Mouse (Mus musculus): Measurements from ENCODE around the gene Vps35l. TPM values are rescaled to one million over a fixed set of nuclear protein-coding genes. Genes with fewer than 3 reads are reported as not detected.

Vps35l gene
- 98.2 and 101 TPM in 2 replicates for polyA plus RNA-seq (2016; fragmentation: Nextera tagmentation; extraction: Ambion mirVana)

DNA sequence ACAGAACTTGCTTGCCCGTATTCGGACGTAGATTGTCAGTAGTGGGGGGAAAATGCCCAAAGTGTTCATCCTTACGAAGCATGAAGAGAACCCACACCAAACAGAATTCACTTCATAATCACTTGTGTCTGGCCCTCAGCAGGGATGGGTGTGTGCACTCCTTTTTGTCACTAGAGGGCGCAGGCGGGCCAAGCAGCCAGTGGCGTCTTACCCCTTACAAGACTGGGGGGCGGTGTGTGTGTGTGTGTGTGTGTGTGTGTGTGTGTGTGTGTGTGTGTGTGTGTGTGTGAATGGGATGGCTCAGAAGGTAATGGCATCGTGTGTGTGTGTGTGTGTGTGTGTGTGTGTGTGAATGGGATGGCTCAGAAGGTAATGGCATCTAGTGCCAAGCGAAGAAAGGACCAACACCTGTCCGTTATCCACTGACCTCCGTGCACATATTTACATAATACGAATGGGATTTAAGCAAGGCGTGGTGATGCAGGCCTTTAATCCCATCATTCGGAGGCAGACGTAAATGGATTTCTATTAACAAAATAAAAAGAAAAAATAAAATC, at the start of gene Vps35l:
Gene Vps35l (plus strand): TSS at position 252 of the 557 bp plus-strand sequence.
- H3K4me3 ChIP-seq, result peak within 1 kb of the TSS; percentile 76
- ATAC-seq (ENCODE audit: low FRiP score), result peak; percentile 90
- H3K36me3 ChIP-seq, result peaks cover 21% of the 10 kb centered on the region
- peaks cover 14% of the 10 kb centered on the region for H3K4me1 ChIP-seq
- peak within 1 kb of the TSS; percentile 74 for H3K27ac ChIP-seq
- H3K9ac ChIP-seq, result peak within 1 kb of the TSS; percentile 72
- H3K4me2 ChIP-seq (replicated peaks), result peak within 1 kb of the TSS; percentile 75
- H3K9me3 ChIP-seq (replicated peaks), result no peaks in the 10 kb centered on the region
- WGBS, result 4% methylated on average over 16 of the region's 16 CpGs
- H3K27me3 ChIP-seq, result no peaks in the 10 kb centered on the region

DNA sequence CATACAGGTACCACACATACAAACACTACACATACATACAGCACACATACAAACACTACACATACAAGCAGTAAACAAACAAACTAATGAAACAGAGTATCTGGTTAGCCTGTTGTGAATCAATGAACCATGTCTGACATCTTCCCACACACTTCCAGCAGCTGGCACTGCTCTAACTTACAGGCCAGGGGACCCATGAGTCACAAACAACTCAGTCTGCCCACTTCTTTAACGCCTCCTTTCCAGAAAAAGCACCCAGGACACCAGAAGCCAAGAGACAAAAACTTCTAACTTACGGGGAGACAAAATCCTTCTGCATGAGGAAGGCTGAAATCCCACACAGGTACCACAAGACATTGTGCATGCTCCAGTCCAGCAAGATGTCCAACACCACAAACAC, 48.7 kb upstream of the Vps35l start:
- no peak for ATAC-seq (ENCODE audit: low FRiP score)
- Histone ChIP-seq H3K36me3 (peaks cover 83% of the 10 kb centered on the region), H3K4me1 (no peaks in the 10 kb centered on the region), H3K27me3 (no peaks in the 10 kb centered on the region), H3K9me3 (replicated peaks) (no peaks in the 10 kb centered on the region), H3K4me2 (replicated peaks) (no peak overlapping the region), H3K9ac (no peak overlapping the region), H3K4me3 (no peak overlapping the region), H3K27ac (no peak overlapping the region)
- 90% methylated on average over 2 of the region's 2 CpGs for WGBS

DNA sequence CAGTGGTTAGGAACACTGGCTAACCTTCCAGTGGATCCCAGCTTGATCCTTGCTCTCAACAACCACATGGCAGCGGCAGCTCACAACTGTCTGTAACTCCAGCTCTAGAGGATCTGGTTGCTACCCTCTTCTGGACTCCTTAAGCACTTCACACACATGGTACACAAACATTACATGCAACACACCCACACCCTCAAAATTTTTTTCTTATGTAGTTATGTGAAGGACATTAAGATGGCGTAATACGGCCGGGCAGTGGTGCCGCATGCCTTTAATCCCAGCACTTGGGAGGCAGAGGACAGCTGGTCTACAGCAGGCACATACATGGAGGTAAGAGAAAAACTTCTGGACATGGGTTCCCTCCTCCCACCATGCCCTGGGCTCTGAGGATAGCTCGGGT, 43.9 kb upstream of the Vps35l start:
- Histone ChIP-seq H3K4me3 (no peak overlapping the region), H3K36me3 (peaks cover 72% of the 10 kb centered on the region), H3K27ac (no peak overlapping the region), H3K9ac (no peak overlapping the region), H3K27me3 (no peaks in the 10 kb centered on the region), H3K4me1 (no peaks in the 10 kb centered on the region), H3K4me2 (replicated peaks) (no peak overlapping the region), H3K9me3 (replicated peaks) (no peaks in the 10 kb centered on the region)
- 97% methylated on average over 6 of the region's 6 CpGs for WGBS
- ATAC-seq (ENCODE audit: low FRiP score), result no peak

DNA sequence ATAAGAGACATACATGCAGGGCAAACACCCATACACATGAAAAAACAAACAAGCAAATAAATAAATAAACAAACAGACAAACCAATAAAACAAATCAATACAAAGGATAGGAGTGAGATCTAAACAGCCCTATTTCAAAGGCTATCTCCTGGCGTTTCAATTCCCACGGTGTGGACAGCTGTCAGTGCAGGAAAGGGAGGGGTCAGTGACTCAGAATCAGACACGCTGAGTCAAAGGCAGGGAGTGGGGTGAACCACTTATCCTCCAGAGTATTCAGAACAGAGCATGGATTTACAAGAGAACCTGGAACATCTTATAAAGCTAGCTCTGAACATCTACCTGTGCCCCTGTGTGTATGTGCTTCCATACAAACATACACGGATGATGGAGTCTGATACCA, 42.9 kb upstream of the Vps35l start:
- peaks cover 65% of the 10 kb centered on the region for H3K36me3 ChIP-seq
- no peak overlapping the region for H3K4me2 ChIP-seq (replicated peaks)
- H3K9me3 ChIP-seq (replicated peaks), result no peaks in the 10 kb centered on the region
- H3K4me1 ChIP-seq, result no peaks in the 10 kb centered on the region
- WGBS, result 85% methylated on average over 4 of the region's 4 CpGs
- no peak overlapping the region for H3K9ac ChIP-seq
- H3K27me3 ChIP-seq, result no peaks in the 10 kb centered on the region
- ATAC-seq (ENCODE audit: low FRiP score), result no peak
- no peak overlapping the region for H3K4me3 ChIP-seq
- H3K27ac ChIP-seq, result no peak overlapping the region

DNA sequence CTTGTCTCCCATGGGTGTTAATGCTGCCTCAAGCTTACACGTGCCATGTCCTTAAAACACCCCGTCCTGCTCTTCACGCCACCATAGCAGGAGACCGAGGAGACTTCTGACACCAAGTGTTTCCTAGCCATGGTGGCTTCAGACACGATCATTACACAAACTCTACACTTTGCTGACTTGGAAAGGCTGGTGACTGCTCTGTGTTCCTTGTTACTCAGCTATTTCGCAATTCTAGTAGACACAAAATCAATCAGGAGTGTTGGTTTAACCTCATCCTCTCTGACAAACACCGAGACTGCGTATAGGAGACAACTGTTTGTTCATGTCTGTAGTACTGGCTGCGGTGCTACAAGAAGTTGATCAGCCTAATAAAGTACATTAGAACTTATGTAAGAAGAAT, 41.1 kb upstream of the Vps35l start:
- peaks cover 8% of the 10 kb centered on the region for H3K4me1 ChIP-seq
- no peak overlapping the region for H3K9ac ChIP-seq
- ATAC-seq (ENCODE audit: low FRiP score), result no peak
- H3K4me3 ChIP-seq, result no peak overlapping the region
- 95% methylated on average over 9 of the region's 9 CpGs for WGBS
- H3K9me3 ChIP-seq (replicated peaks), result no peaks in the 10 kb centered on the region
- no peak overlapping the region for H3K27ac ChIP-seq
- H3K27me3 ChIP-seq, result no peaks in the 10 kb centered on the region
- no peak overlapping the region for H3K4me2 ChIP-seq (replicated peaks)
- peaks cover 51% of the 10 kb centered on the region for H3K36me3 ChIP-seq

DNA sequence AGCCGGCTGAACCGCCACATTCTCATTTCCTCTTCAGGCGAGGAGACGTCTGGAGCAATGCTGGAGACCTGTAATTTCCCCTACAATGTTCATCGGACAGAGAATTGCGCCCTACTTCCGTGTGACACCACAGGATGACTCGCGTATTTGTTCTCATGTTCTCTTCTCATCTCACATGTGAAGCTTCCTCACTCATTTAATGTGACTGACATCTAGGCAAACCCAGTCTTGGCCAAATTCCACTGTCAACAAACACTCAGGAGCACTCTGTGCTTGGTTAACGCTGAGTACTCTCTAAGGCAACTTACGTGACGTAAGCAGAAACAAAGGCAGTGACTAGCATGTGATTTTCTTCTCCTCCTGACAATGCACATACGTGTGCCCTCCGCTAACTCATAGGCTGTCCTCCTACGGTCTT, 36.9 kb upstream of the Vps35l start:
- H3K27ac ChIP-seq, result no peak overlapping the region
- WGBS, result 94% methylated on average over 15 of the region's 15 CpGs
- no peaks in the 10 kb centered on the region for H3K27me3 ChIP-seq
- peak overlapping the region; percentile 62; the same call in 1 of the 2 replicates for H3K4me2 ChIP-seq (replicated peaks)
- no peaks in the 10 kb centered on the region for H3K9me3 ChIP-seq (replicated peaks)
- H3K36me3 ChIP-seq, result peaks cover 13% of the 10 kb centered on the region
- peaks cover 21% of the 10 kb centered on the region for H3K4me1 ChIP-seq
- no peak for ATAC-seq (ENCODE audit: low FRiP score)
- H3K9ac ChIP-seq, result no peak overlapping the region
- no peak overlapping the region for H3K4me3 ChIP-seq

DNA sequence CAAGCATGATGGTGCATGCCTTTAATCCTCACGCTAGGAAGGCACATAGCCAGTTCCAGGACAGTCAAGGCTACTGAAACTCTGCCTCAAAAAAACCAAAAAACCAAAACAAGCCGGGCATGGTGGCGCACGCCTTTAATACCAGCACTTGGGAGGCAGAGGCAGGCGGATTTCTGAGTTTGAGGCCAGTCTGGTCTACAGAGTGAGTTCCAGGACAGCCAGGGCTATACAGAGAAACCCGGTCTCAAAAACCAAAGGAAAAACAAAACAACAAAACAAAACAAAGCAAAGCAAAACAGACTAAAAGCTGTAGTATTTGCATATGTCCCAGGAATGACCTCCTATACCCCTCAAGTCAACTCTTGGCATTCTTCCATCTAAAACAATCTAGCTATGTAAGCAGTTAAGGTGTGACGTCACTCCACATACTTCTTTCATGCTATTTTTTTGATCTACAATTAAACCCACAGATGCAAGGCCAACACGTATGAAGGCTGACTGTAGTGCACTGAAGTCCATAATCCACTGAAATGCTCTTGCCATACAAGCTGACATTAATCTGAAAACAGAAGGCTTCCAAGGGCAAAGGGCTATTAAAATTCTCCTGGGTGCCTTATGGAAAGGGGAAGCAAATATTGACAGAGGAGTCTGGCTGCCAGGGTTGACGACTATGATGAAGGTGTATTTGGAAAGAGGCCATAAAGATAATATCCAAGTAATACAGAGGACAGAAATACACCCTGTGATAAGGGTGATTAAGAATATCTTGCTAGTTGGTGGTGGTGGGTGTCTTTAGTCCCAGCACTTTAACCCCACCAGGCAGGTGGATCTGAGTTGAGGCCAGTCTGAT, 35.8 kb upstream of the Vps35l start:
- Histone ChIP-seq H3K4me2 (replicated peaks) (peak overlapping the region; percentile 62), H3K4me3 (peak overlapping the region; percentile 80), H3K27ac (no peak overlapping the region), H3K27me3 (no peaks in the 10 kb centered on the region), H3K36me3 (0 out of 2 replicates have a peak, but pooled peaks cover 3% of the 10 kb centered on the region), H3K9ac (peak overlapping the region; percentile 85; the same call in 1 of the 2 replicates), H3K9me3 (replicated peaks) (no peaks in the 10 kb centered on the region), H3K4me1 (peaks cover 21% of the 10 kb centered on the region)
- WGBS, result 81% methylated on average over 9 of the region's 9 CpGs
- no peak for ATAC-seq (ENCODE audit: low FRiP score)

DNA sequence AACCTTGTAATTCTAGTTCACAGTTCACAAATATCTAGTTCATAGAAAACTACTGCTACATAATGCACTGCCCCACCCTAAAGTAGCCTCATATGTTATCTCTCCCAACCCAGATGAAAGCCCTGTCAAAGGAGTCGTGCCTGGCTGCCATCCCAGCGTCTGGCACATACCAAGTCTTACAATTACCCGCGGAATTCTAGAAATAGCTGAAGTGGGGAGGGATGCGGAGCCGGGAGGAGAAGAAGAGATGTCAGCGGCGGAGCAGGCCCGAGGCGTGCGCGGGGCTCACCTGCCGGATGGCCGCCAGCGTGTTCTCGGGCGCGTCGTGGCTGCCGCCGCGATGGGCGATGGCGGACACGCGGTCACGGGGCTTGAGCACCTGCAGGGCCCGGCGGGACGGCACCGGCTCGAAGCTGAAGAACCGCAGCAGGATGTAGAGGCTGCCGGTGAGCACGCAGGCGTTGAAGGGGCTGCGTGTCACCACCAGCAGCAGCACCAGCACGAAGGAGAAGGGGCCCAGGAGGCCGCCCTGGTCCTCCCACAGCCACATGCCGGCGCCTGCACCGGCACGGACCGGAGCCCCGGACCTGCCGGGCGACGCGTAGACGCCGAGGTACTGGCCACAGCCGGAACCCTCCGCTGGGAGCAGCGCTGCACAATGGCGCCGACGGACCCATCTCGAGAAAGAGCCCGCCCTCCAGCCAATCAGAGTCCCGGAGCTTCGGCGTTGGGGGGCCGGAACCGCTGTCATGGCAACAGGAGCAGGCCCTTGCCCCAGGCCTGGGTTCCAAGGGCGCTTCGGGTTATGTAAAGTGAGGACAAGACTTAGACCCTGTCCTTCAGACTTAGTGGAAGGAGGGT, 34.7 kb upstream of the Vps35l start, which contains the start of gene Gde1:
Gene Gde1 (minus strand): TSS at position 678 of the 861 bp plus-strand sequence.
- ATAC-seq (ENCODE audit: low FRiP score), result peak; percentile 95
- Histone ChIP-seq H3K27me3 (no peaks in the 10 kb centered on the region), H3K4me2 (replicated peaks) (peak within 1 kb of the TSS; percentile 62), H3K36me3 (0 out of 2 replicates have a peak, but pooled peaks cover 3% of the 10 kb centered on the region), H3K4me3 (peak within 1 kb of the TSS; percentile 80), H3K27ac (peak within 1 kb of the TSS; percentile 90), H3K9ac (peak within 1 kb of the TSS; percentile 85), H3K9me3 (replicated peaks) (no peaks in the 10 kb centered on the region), H3K4me1 (peaks cover 21% of the 10 kb centered on the region)
- under 1% methylated on average over 66 of the region's 66 CpGs for WGBS

DNA sequence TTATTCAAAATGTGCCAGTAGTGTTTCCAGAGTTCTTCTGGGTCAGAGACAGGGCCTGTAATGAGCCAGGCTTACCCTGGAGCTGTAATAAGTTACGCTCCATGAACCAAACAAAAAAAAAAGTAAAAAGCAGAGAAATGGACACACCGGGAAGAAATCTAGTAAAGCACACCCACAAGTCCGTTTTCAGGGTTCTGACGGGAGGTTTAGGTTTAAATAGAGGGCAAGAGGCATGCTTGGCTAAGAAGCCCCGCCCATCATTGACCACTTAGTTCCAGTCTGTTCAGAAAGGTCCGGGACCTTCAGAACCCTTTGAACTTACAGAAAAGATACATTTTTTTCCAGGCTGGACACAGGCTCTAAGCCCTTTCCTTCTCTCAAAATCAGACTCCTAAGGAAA, 34.0 kb upstream of the Vps35l start:
- 0 out of 2 replicates have a peak, but pooled peaks cover 3% of the 10 kb centered on the region for H3K36me3 ChIP-seq
- ATAC-seq (ENCODE audit: low FRiP score), result no peak; the same call in 1 of the 2 replicates
- peaks cover 21% of the 10 kb centered on the region for H3K4me1 ChIP-seq
- peak overlapping the region; percentile 80 for H3K4me3 ChIP-seq
- H3K9ac ChIP-seq, result 0 out of 2 replicates have a peak overlapping the region, but pooled peaks have one; percentile 85
- no peaks in the 10 kb centered on the region for H3K27me3 ChIP-seq
- H3K9me3 ChIP-seq (replicated peaks), result no peaks in the 10 kb centered on the region
- H3K27ac ChIP-seq, result peak overlapping the region; percentile 90; the same call in 1 of the 2 replicates
- peak overlapping the region; percentile 62 for H3K4me2 ChIP-seq (replicated peaks)
- WGBS, result 42% methylated on average over 6 of the region's 6 CpGs

DNA sequence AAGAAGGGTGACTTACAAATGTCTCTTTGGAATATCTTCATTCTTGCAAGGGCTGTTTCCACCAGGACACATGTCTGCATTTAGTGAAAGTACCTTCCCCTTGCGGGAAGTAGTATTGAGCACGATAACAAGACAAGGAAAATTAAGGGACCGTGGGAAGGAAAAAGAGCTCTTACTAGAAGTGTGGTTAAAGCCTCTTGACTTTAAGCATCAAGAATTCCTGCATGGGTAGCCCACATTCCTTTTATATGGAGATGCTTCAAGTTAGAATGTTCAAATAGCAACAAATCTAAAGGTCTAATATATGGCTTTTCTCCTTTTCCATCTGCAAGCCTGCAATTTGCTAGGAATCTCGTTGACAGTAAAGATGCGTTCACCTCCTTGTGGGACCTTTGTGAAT, 33.5 kb upstream of the Vps35l start:
- Histone ChIP-seq H3K4me3 (no peak overlapping the region), H3K9me3 (replicated peaks) (no peaks in the 10 kb centered on the region), H3K4me1 (peaks cover 21% of the 10 kb centered on the region), H3K4me2 (replicated peaks) (no peak overlapping the region), H3K36me3 (0 out of 2 replicates have a peak, but pooled peaks cover 3% of the 10 kb centered on the region), H3K27ac (no peak overlapping the region), H3K9ac (no peak overlapping the region), H3K27me3 (no peaks in the 10 kb centered on the region)
- WGBS, result 93% methylated on average over 5 of the region's 5 CpGs
- ATAC-seq (ENCODE audit: low FRiP score), result no peak

DNA sequence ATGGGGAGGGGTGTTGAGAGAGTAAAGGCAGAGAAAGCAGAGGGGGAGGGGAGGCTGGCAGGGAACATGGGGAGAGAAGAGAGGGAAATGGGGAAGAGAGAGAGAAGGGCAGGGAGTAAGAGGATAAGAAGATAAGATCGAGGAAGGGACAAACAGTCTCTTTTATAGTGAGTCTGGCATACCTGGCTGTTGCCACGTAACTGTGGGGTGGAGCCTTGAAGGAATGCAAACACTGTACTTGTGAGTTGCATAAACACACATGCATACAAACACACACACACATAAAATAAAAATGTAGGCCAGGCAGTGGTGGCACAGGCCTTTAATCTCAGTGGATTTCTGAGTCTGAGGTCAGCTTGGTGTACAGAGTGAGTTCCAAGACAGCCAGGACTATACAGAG, 32.8 kb upstream of the Vps35l start:
- peaks cover 21% of the 10 kb centered on the region for H3K4me1 ChIP-seq
- no peak overlapping the region for H3K4me2 ChIP-seq (replicated peaks)
- H3K36me3 ChIP-seq, result no peaks in the 10 kb centered on the region
- no peak overlapping the region for H3K9ac ChIP-seq
- no peak overlapping the region for H3K4me3 ChIP-seq
- H3K27ac ChIP-seq, result no peak overlapping the region
- H3K27me3 ChIP-seq, result no peaks in the 10 kb centered on the region
- 79% methylated on average over 2 of the region's 2 CpGs for WGBS
- no peaks in the 10 kb centered on the region for H3K9me3 ChIP-seq (replicated peaks)
- ATAC-seq (ENCODE audit: low FRiP score), result no peak

DNA sequence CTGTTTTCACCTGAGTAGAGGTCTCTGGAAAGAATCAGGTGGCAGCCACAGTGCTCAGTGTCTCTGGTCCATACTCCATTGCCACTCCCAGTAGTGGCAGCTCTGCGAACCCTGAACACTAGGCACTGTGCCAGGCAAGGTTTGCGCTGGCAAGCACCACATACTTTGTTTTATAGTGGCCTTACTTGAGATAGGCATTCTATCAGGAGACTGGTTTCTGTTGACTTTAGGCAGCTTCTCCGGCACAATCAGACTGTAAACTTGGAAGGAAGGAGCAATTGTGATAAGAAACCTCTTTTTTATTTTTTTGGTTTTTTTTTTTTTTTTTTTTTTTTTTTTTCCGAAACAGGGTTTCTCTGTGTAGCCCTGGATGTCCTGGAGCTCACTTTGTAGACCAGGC, 32.0 kb upstream of the Vps35l start:
- Histone ChIP-seq H3K36me3 (no peaks in the 10 kb centered on the region), H3K4me3 (no peak overlapping the region), H3K9ac (no peak overlapping the region), H3K4me1 (peaks cover 22% of the 10 kb centered on the region), H3K9me3 (replicated peaks) (no peaks in the 10 kb centered on the region), H3K27me3 (no peaks in the 10 kb centered on the region), H3K4me2 (replicated peaks) (no peak overlapping the region), H3K27ac (no peak overlapping the region)
- WGBS, result 89% methylated on average over 4 of the region's 4 CpGs
- no peak for ATAC-seq (ENCODE audit: low FRiP score)
